15 mouse cellular contexts compared by ENCODE assay signal in the genomic region with DNA sequence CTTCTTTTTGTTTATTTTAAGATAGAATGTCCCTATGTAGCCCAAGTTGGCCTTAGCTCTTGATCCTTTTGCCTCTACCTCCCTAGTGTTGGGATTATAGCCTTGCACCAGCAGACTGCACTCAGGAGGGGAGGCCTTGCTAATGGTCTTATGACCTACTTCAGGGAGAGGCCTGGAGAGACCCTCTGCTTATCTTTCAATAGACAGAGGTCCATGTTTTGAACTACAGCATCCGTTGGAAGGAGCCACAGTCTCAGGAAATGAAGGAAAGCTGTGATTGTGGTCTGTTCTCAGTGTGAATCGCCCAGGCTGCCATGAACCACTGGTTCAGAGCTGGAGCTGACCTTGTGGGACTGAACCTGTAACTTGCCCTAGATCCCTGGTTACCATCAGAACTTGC. TPM values are rescaled to one million over a fixed set of nuclear protein-coding genes. Genes with fewer than 3 reads are reported as not detected.
"Had no signal": no experiment of that assay in that cellular context is flagged by ENCODE, and none has a peak within 500 bp of the region (broad histone marks: within the 10 kb centered on the region; RNA-seq: fewer than 3 reads in every experiment).

No protein-coding gene starts in this region.

RNA-seq across cellular contexts. Expression of a gene that starts 27.1 kb away (rescaled TPM):
- total RNA-seq: megakaryocyte, adult 5-6 weeks; midbrain, postnatal 0 days; monocyte, adult 5-6 weeks; neutrophil, adult 5-6 weeks had no signal
- polyA plus RNA-seq: liver, embryonic 16.5 days; lung, embryonic 15.5 days; midbrain, embryonic 10.5 days; midbrain, embryonic 13.5 days; midbrain, embryonic 15.5 days; midbrain, postnatal 0 days; neural tube, embryonic 12.5 days; neural tube, embryonic 14.5 days; small intestine, adult 2 months; stomach, embryonic 14.5 days; stomach, embryonic 16.5 days; thymus, postnatal 0 days had no signal
